In genomic region chr6:33869251-33869650, GRCm38 (mm10) we compare ENCODE assay signal across 25 mouse cellular contexts.
DNase-seq lines count a peak whose midpoint lies in the region; ATAC-seq and TF ChIP-seq lines count a peak whose summit lies in the region.
"Had no signal": no experiment of that assay in that cellular context is flagged by ENCODE, and none has a peak within 500 bp of the region (broad histone marks: within the 10 kb centered on the region; RNA-seq: fewer than 3 reads in every experiment).

No protein-coding gene starts in this region.

- TF ChIP-seq CTCF in heart, adult 2 months (IDR thresholded peaks at IDR 0.05) = no peak
- TF ChIP-seq CTCF in heart, postnatal 0 days (IDR thresholded peaks at IDR 0.05; ENCODE audit: low read depth) = no peak
- TF ChIP-seq CTCF in embryonic fibroblast, embryonic 13.5 days (IDR thresholded peaks at IDR 0.05; ENCODE audit: borderline replicate concordance, insufficient read depth, low read length) = no peak
- no peak for TF ChIP-seq CTCF in lung, postnatal 0 days (IDR thresholded peaks at IDR 0.05)

- TF ChIP-seq EP300 in heart, adult 2 months (IDR thresholded peaks at IDR 0.05; ENCODE audit: insufficient read depth, low read depth, low read length) = no peak
- TF ChIP-seq EP300 in heart, postnatal 0 days (IDR thresholded peaks at IDR 0.05; ENCODE audit: low read depth) = no peak
- no peak for TF ChIP-seq EP300 in lung, postnatal 0 days (IDR thresholded peaks at IDR 0.05)

- intact Hi-C loops in heart, adult 2 months (cut with DNase I) = no loop called here
- intact Hi-C loops in heart, postnatal 25 days (cut with DNase I) = no loop called here

- peaks cover 36% of the 10 kb centered on the region for H3K4me1 ChIP-seq in heart, embryonic 12.5 days (replicated peaks)
- no peaks in the 10 kb centered on the region for H3K4me1 ChIP-seq in heart, adult 2 months (ENCODE audit: control insufficient read depth, insufficient read depth, low read length)
- peaks cover 46% of the 10 kb centered on the region for H3K4me1 ChIP-seq in heart, postnatal 0 days (ENCODE audit: control insufficient read depth, insufficient read depth)
- peaks cover 6% of the 10 kb centered on the region; the same call in 1 of the 2 replicates for H3K4me1 ChIP-seq in embryonic fibroblast, embryonic 13.5 days (ENCODE audit: control insufficient read depth, insufficient read depth, low read length)
- no peaks in the 10 kb centered on the region for H3K4me1 ChIP-seq in lung, postnatal 0 days (ENCODE audit: insufficient read depth, low read depth, low read length)
- H3K4me1 ChIP-seq: liver, embryonic 15.5 days had no signal

- no peaks in the 10 kb centered on the region for H3K27me3 ChIP-seq in heart, embryonic 12.5 days (replicated peaks)
- no peaks in the 10 kb centered on the region for H3K27me3 ChIP-seq in heart, adult 2 months (ENCODE audit: control insufficient read depth, insufficient read depth, low read length)
- no peaks in the 10 kb centered on the region for H3K27me3 ChIP-seq in heart, postnatal 0 days (ENCODE audit: control insufficient read depth, insufficient read depth, low read length)
- no peaks in the 10 kb centered on the region for H3K27me3 ChIP-seq in lung, postnatal 0 days (replicated peaks; ENCODE audit: insufficient read depth, low read length)
- H3K27me3 ChIP-seq: CH12.LX; kidney, embryonic 15.5 days; limb, embryonic 12.5 days; liver, embryonic 15.5 days; midbrain, embryonic 15.5 days had no signal

- TF ChIP-seq POLR2A in heart, adult 2 months (IDR thresholded peaks at IDR 0.05; ENCODE audit: insufficient read depth, low read depth, low read length) = no peak
- TF ChIP-seq POLR2A in embryonic fibroblast, embryonic 13.5 days (IDR thresholded peaks at IDR 0.05; ENCODE audit: low read depth, low read length) = no peak

- H3K4me2 ChIP-seq in heart, embryonic 12.5 days = no peak overlapping the region
- H3K4me2 ChIP-seq in heart, postnatal 0 days (ENCODE audit: low read depth, low read length) = no peak overlapping the region
- no peak overlapping the region for H3K4me2 ChIP-seq in lung, postnatal 0 days (replicated peaks; ENCODE audit: low read depth, low read length)
- H3K4me2 ChIP-seq: kidney, embryonic 15.5 days; limb, embryonic 12.5 days; liver, embryonic 15.5 days; lung, embryonic 14.5 days; midbrain, embryonic 15.5 days had no signal

- no peaks in the 10 kb centered on the region for H3K9me3 ChIP-seq in heart, embryonic 12.5 days (replicated peaks)
- no peaks in the 10 kb centered on the region for H3K9me3 ChIP-seq in heart, postnatal 0 days (replicated peaks; ENCODE audit: control insufficient read depth, low read length)
- H3K9me3 ChIP-seq in lung, postnatal 0 days (ENCODE audit: low read length) = no peaks in the 10 kb centered on the region
- H3K9me3 ChIP-seq: forebrain, embryonic 10.5 days; heart, embryonic 10.5 days; kidney, embryonic 15.5 days; limb, embryonic 12.5 days; liver, embryonic 15.5 days; midbrain, embryonic 10.5 days; midbrain, embryonic 15.5 days had no signal

- H3K4me3 ChIP-seq in heart, embryonic 12.5 days = no peak overlapping the region
- H3K4me3 ChIP-seq in heart, adult 2 months = no peak overlapping the region
- no peak overlapping the region for H3K4me3 ChIP-seq in heart, postnatal 0 days (ENCODE audit: low read depth, low read length)
- H3K4me3 ChIP-seq in embryonic fibroblast, embryonic 13.5 days (ENCODE audit: insufficient read depth, low read length) = no peak overlapping the region
- H3K4me3 ChIP-seq in lung, postnatal 0 days (ENCODE audit: low read depth, low read length) = no peak overlapping the region
- H3K4me3 ChIP-seq: forebrain, embryonic 10.5 days; heart, embryonic 10.5 days; kidney, embryonic 15.5 days; limb, embryonic 12.5 days; liver, embryonic 15.5 days; midbrain, embryonic 10.5 days; midbrain, embryonic 15.5 days had no signal

- 57% methylated on average over 3 of the region's 3 CpGs for WGBS in heart, embryonic 12.5 days
- 69% methylated on average over 3 of the region's 3 CpGs for WGBS in heart, adult 2 months
- WGBS in heart, postnatal 0 days = 50% methylated on average over 3 of the region's 3 CpGs
- WGBS in lung, postnatal 0 days = 59% methylated on average over 3 of the region's 3 CpGs

- H3K36me3 ChIP-seq in heart, embryonic 12.5 days = no peaks in the 10 kb centered on the region
- peaks cover 2% of the 10 kb centered on the region for H3K36me3 ChIP-seq in heart, adult 2 months (ENCODE audit: control insufficient read depth, insufficient read depth, low read length)
- H3K36me3 ChIP-seq in heart, postnatal 0 days (replicated peaks; ENCODE audit: control insufficient read depth, insufficient read depth, low read length) = no peaks in the 10 kb centered on the region
- no peaks in the 10 kb centered on the region for H3K36me3 ChIP-seq in lung, postnatal 0 days (ENCODE audit: insufficient read depth, low read length)
- H3K36me3 ChIP-seq: forebrain, embryonic 10.5 days; heart, embryonic 10.5 days; kidney, embryonic 15.5 days; limb, embryonic 12.5 days; liver, embryonic 15.5 days; midbrain, embryonic 10.5 days; midbrain, embryonic 15.5 days had no signal

- H3K9ac ChIP-seq in heart, embryonic 12.5 days = no peak overlapping the region
- no peak overlapping the region for H3K9ac ChIP-seq in heart, adult 2 months (ENCODE audit: low read depth, low read length)
- H3K9ac ChIP-seq in heart, postnatal 0 days (replicated peaks; ENCODE audit: low read depth, low read length) = no peak overlapping the region
- H3K9ac ChIP-seq in lung, postnatal 0 days (replicated peaks; ENCODE audit: low read depth) = no peak overlapping the region
- H3K9ac ChIP-seq: forebrain, postnatal 0 days; kidney, embryonic 15.5 days; limb, embryonic 12.5 days; liver, embryonic 15.5 days; lung, embryonic 14.5 days; midbrain, embryonic 15.5 days had no signal

- no peak for DNase-seq in heart, adult 2 months
- no peak for DNase-seq in heart, postnatal 0 days (ENCODE audit: low spot score)
- no peak for DNase-seq in heart, postnatal 25 days (ENCODE audit: low spot score)
- peak; percentile 5 for DNase-seq in 416B (ENCODE audit: low read depth)
- DNase-seq in thymus, postnatal 36 days = no peak
- DNase-seq in lung, postnatal 0 days (ENCODE audit: low spot score) = no peak
- DNase-seq: adrenal gland, postnatal 10 days; cerebellum, adult 11 months; cerebellum, adult 9-10 months; cerebellum, postnatal 36 days; forebrain, postnatal 0 days; gastrocnemius, postnatal 10 days; kidney, adult 18-20 months; kidney, postnatal 25 days; lung, embryonic 14.5 days had no signal

- peak overlapping the region; percentile 47 for H3K27ac ChIP-seq in heart, embryonic 12.5 days (ENCODE audit: poor library complexity, severe bottlenecking)
- no peak overlapping the region for H3K27ac ChIP-seq in heart, adult 2 months
- 0 out of 2 replicates have a peak overlapping the region, but pooled peaks have one; percentile 23 for H3K27ac ChIP-seq in heart, postnatal 0 days (ENCODE audit: low read depth)
- H3K27ac ChIP-seq in embryonic fibroblast, embryonic 13.5 days (ENCODE audit: insufficient read depth, low read length) = peak overlapping the region; percentile 84
- H3K27ac ChIP-seq in lung, postnatal 0 days (ENCODE audit: low read length) = no peak overlapping the region
- H3K27ac ChIP-seq: forebrain, embryonic 10.5 days; heart, embryonic 10.5 days; kidney, embryonic 15.5 days; limb, embryonic 12.5 days; liver, embryonic 15.5 days; midbrain, embryonic 10.5 days; midbrain, embryonic 15.5 days had no signal

- H3K79me2 ChIP-seq in heart, adult 2 months (replicated peaks; ENCODE audit: control insufficient read depth, insufficient read depth, low read length) = no peaks in the 10 kb centered on the region

- no peak for ATAC-seq in heart, embryonic 12.5 days (ENCODE audit: insufficient number of reproducible peaks, low FRiP score)
- ATAC-seq in heart, postnatal 0 days (ENCODE audit: insufficient read depth, low read depth) = no peak
- no peak for ATAC-seq in lung, postnatal 0 days
- ATAC-seq: forebrain, postnatal 0 days; midbrain, embryonic 15.5 days had no signal

Comparison
In these comparisons a context has a peak if more than half of its experiments do, and no peak if none do; other contexts are left out.
1. H3K27ac ChIP-seq: peak in heart, embryonic 12.5 days (single experiment), heart, postnatal 0 days (single experiment) and embryonic fibroblast, embryonic 13.5 days (single experiment); none in heart, adult 2 months (single experiment) and lung, postnatal 0 days (single experiment).